Mouse (Mus musculus) megakaryocyte, embryonic 14.5 days (primary cell): ENCODE results near the gene Ndufa8.

Source experiments
- FLI1 ChIP-seq: IDR thresholded peaks from 2 replicates; pipeline ENCODE4 v1.6.1; 2012; ENCODE audit warnings: low read length, inconsistent platforms, mixed read lengths
- GATA1 ChIP-seq: IDR thresholded peaks from 3 replicates; pipeline ENCODE4 v1.6.1; 2012; ENCODE audit warnings: mixed read lengths, low read length, inconsistent platforms, borderline replicate concordance

DNA sequence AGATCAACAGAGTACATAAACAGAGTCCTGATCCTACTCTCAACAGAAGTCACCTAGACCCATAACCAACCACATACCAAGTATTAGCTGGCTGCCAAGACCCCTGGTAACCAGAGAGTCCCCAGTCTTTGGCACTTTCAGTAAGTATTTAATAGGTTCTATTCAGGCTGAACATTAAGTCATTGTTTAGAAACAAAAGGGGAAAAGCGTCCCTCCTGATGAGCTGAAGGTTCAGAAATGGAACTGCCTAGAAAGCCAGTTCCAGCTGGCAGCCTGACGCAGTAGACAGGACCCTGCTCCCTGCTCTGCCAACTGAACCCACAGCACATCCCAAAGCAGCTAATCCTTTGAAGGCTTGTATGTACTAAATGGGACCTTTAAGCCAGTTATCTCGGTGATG is 40.0 kb upstream of the Ndufa8 start:
- TF ChIP-seq FLI1 (no peak), GATA1 (no peak)
